Mouse (Mus musculus) forebrain, embryonic 16.5 days (tissue): ENCODE measurements around the gene Cbl. TPM values are rescaled to one million over a fixed set of nuclear protein-coding genes. Genes with fewer than 3 reads are reported as not detected.

Experiments used
- ATAC-seq: fragments of 200-750 bp; cut with Nextera tagmentation; 2 replicates; pipeline ENCODE4 v1.8.0; 2017; ENCODE audit warnings: mild to moderate bottlenecking, moderate library complexity
- H3K27ac ChIP-seq: fragments of 300-500 bp; sonication (generic); 2 replicates; pipeline ENCODE4 v1.5.1; 2014; ENCODE audit warnings: low read length, control low read depth
- H3K27me3 ChIP-seq: fragments of 300-500 bp; sonication (generic); replicated peaks from 2 replicates; pipeline ENCODE4 v1.6.1; 2014; ENCODE audit warnings: low read length; ENCODE audit not compliant: control insufficient read depth, insufficient read depth
- H3K36me3 ChIP-seq: fragments of 300-500 bp; sonication (generic); 2 replicates; pipeline ENCODE4 v1.6.1; 2014; ENCODE audit not compliant: control insufficient read depth, insufficient read depth
- H3K4me1 ChIP-seq: fragments of 300-500 bp; sonication (generic); replicated peaks from 2 replicates; pipeline ENCODE4 v1.6.1; 2014; ENCODE audit warnings: low read length; ENCODE audit not compliant: control insufficient read depth, insufficient read depth
- H3K4me2 ChIP-seq: fragments of 300-500 bp; sonication (generic); 2 replicates; pipeline ENCODE4 v1.6.1; 2014; ENCODE audit warnings: mild to moderate bottlenecking, low read length, control low read depth
- H3K4me3 ChIP-seq: fragments of 300-500 bp; sonication (generic); replicated peaks from 2 replicates; pipeline ENCODE4 v1.5.1; 2014; ENCODE audit warnings: mild to moderate bottlenecking, low read length, control low read depth
- H3K9ac ChIP-seq: fragments of 300-500 bp; sonication (generic); replicated peaks from 2 replicates; pipeline ENCODE4 v1.6.1; 2014; ENCODE audit warnings: low read depth, low read length, control low read depth
- H3K9me3 ChIP-seq: fragments of 300-500 bp; sonication (generic); 2 replicates; pipeline ENCODE4 v1.6.1; 2016; ENCODE audit warnings: low read length; ENCODE audit not compliant: control insufficient read depth
- WGBS: fragments of 180-500 bp; shearing (Covaris S2); extraction: QIAGEN DNeasy Blood & Tissue Kit; methylation state at CpG from one replicate; pipeline ENCODE4 v1.1.7; 2014; 5-methylcytosine and 5-hydroxymethylcytosine counted together
- polyA plus RNA-seq: library from polyadenylated mRNA; unstranded; fragments of >200 nt; fragmentation: Nextera tagmentation; extraction: Ambion mirVana; gene quantifications from 2 replicates; pipeline ENCODE4 v1.2.1, GENCODE M21; 2015

Gene Cbl
- polyA plus RNA-seq, 1 experiment from 2014 or later = 26.3 TPM

GRCm38 (mm10) chr9:44132200-44132599 lies 101.6 kb downstream of the Cbl start:
- H3K27ac ChIP-seq = no peak overlapping the region
- H3K4me1 ChIP-seq = peaks cover 35% of the 10 kb centered on the region
- H3K9me3 ChIP-seq = no peaks in the 10 kb centered on the region
- WGBS = 65% methylated on average over 5 of the region's 5 CpGs
- no peak overlapping the region for H3K4me2 ChIP-seq
- H3K4me3 ChIP-seq = no peak overlapping the region
- H3K27me3 ChIP-seq = peaks cover 7% of the 10 kb centered on the region
- no peak for ATAC-seq
- no peak overlapping the region for H3K9ac ChIP-seq
- no peaks in the 10 kb centered on the region for H3K36me3 ChIP-seq

- Histone ChIP-seq H3K4me1 (peaks cover 38% of the 10 kb centered on the region), H3K27me3 (peaks cover 7% of the 10 kb centered on the region), H3K9ac (no peak overlapping the region), H3K9me3 (no peaks in the 10 kb centered on the region), H3K4me3 (no peak overlapping the region), H3K4me2 (no peak overlapping the region), H3K27ac (0 out of 2 replicates have a peak overlapping the region, but pooled peaks have one; percentile 29), H3K36me3 (no peaks in the 10 kb centered on the region)
- 44% methylated on average over 7 of the region's 7 CpGs for WGBS
- ATAC-seq = no peak
Measured at GRCm38 (mm10) chr9:44131276-44131590, 102.6 kb downstream of the Cbl start.

GRCm38 (mm10) chr9:44130581-44131275 lies 103.1 kb downstream of the Cbl start:
- Histone ChIP-seq H3K9ac (peak overlapping the region; percentile 57), H3K27me3 (peaks cover 7% of the 10 kb centered on the region), H3K27ac (no peak overlapping the region), H3K4me1 (peaks cover 37% of the 10 kb centered on the region), H3K4me3 (no peak overlapping the region), H3K36me3 (no peaks in the 10 kb centered on the region), H3K4me2 (peak overlapping the region; percentile 66), H3K9me3 (no peaks in the 10 kb centered on the region)
- WGBS = 13% methylated on average over 19 of the region's 19 CpGs
- no peak for ATAC-seq

- Histone ChIP-seq H3K4me1 (peaks cover 33% of the 10 kb centered on the region), H3K27ac (peak overlapping the region; percentile 13; the same call in 1 of the 2 replicates)
Measured at GRCm38 (mm10) chr9:44130034-44130433, 103.8 kb downstream of the Cbl start.

GRCm38 (mm10) chr9:44129633-44130032 lies 104.2 kb downstream of the Cbl start:
- WGBS = 15% methylated on average over 9 of the region's 9 CpGs
- ATAC-seq = no peak
- Histone ChIP-seq H3K4me3 (peak overlapping the region; percentile 36), H3K9ac (peak overlapping the region; percentile 57), H3K9me3 (no peaks in the 10 kb centered on the region), H3K27ac (no peak overlapping the region; the same call in none of the 2 replicates), H3K4me2 (peak overlapping the region; percentile 66), H3K4me1 (peaks cover 29% of the 10 kb centered on the region), H3K36me3 (no peaks in the 10 kb centered on the region), H3K27me3 (peaks cover 7% of the 10 kb centered on the region)

More at GRCm38 (mm10) chr9:44130034-44130433, 103.8 kb downstream of the Cbl start:
- Histone ChIP-seq H3K4me2 (peak overlapping the region; percentile 66), H3K27me3 (peaks cover 7% of the 10 kb centered on the region), H3K9me3 (no peaks in the 10 kb centered on the region), H3K36me3 (no peaks in the 10 kb centered on the region), H3K9ac (peak overlapping the region; percentile 57), H3K4me3 (peak overlapping the region; percentile 36)
- under 1% methylated on average over 27 of the region's 27 CpGs for WGBS
- 0 out of 2 replicates have a peak, but pooled peaks have one; percentile 11 for ATAC-seq

GRCm38 (mm10) chr9:44127351-44127801 lies 106.5 kb downstream of the Cbl start:
- H3K4me1 ChIP-seq = peaks cover 20% of the 10 kb centered on the region
- ATAC-seq = no peak
- no peak overlapping the region for H3K9ac ChIP-seq
- H3K4me3 ChIP-seq = no peak overlapping the region
- H3K9me3 ChIP-seq = no peaks in the 10 kb centered on the region
- no peak overlapping the region for H3K27ac ChIP-seq
- peaks cover 2% of the 10 kb centered on the region for H3K27me3 ChIP-seq
- H3K36me3 ChIP-seq = no peaks in the 10 kb centered on the region
- 33% methylated on average over 3 of the region's 3 CpGs for WGBS
- no peak overlapping the region for H3K4me2 ChIP-seq

GRCm38 (mm10) chr9:44126746-44127145 lies 107.1 kb downstream of the Cbl start:
- no peak for ATAC-seq
- H3K9me3 ChIP-seq = no peaks in the 10 kb centered on the region
- 92% methylated on average over 3 of the region's 3 CpGs for WGBS
- no peak overlapping the region for H3K4me3 ChIP-seq
- peaks cover 20% of the 10 kb centered on the region for H3K4me1 ChIP-seq
- no peak overlapping the region for H3K27ac ChIP-seq
- no peaks in the 10 kb centered on the region for H3K36me3 ChIP-seq
- peaks cover 2% of the 10 kb centered on the region for H3K27me3 ChIP-seq
- no peak overlapping the region for H3K9ac ChIP-seq
- no peak overlapping the region for H3K4me2 ChIP-seq

- peak overlapping the region; percentile 9; the same call in 1 of the 2 replicates for H3K27ac ChIP-seq
- H3K9me3 ChIP-seq = no peaks in the 10 kb centered on the region
- H3K9ac ChIP-seq = no peak overlapping the region; the same call in 1 of the 2 replicates
- H3K27me3 ChIP-seq = peaks cover 2% of the 10 kb centered on the region
- no peaks in the 10 kb centered on the region for H3K36me3 ChIP-seq
- H3K4me2 ChIP-seq = peak overlapping the region; percentile 35
- WGBS = 25% methylated on average over 18 of the region's 18 CpGs
- peak; percentile 81 for ATAC-seq
- H3K4me3 ChIP-seq = peak overlapping the region; percentile 3; the same call in 1 of the 2 replicates
- H3K4me1 ChIP-seq = peaks cover 20% of the 10 kb centered on the region
Measured at GRCm38 (mm10) chr9:44125546-44126428, 108.1 kb downstream of the Cbl start.

- Histone ChIP-seq H3K4me2 (no peak overlapping the region), H3K9ac (no peak overlapping the region), H3K27ac (no peak overlapping the region), H3K36me3 (no peaks in the 10 kb centered on the region), H3K4me3 (no peak overlapping the region), H3K27me3 (peaks cover 2% of the 10 kb centered on the region), H3K4me1 (peaks cover 12% of the 10 kb centered on the region), H3K9me3 (no peaks in the 10 kb centered on the region)
- WGBS = 58% methylated on average over 5 of the region's 5 CpGs
- no peak for ATAC-seq
Measured at GRCm38 (mm10) chr9:44125026-44125425, 108.8 kb downstream of the Cbl start.
